Mouse (Mus musculus) naive thymus-derived CD4-positive, alpha-beta T cell, adult 5 months (primary cell): ENCODE results near the gene Ccnj. TPM values are rescaled to one million over a fixed set of nuclear protein-coding genes. Genes with fewer than 3 reads are reported as not detected.

Experiments
- polyA plus RNA-seq: library from polyadenylated mRNA; unstranded; fragments of 100-300 nt; shearing (Covaris generic); gene quantifications from one replicate; pipeline ENCODE4 v1.2.1, GENCODE M21; 2017

Ccnj gene
- 2.2 TPM for polyA plus RNA-seq

GRCm38 (mm10) chr19:40830703-40831415 is at the start of gene Ccnj:
TSS of gene Ccnj (plus strand) at chr19:40831279.

GRCm38 (mm10) chr19:40894519-40895392 is 63.7 kb downstream of the Ccnj start, which contains the start of gene Zfp518a:
TSS of gene Zfp518a (plus strand) at chr19:40894705.

Other genes starting within 250 kb of the Ccnj start
- gene Aldh18a1, start 242.8 kb upstream of the Ccnj start, polyA plus RNA-seq = 41.6 TPM
- gene Tctn3, start 219.0 kb upstream of the Ccnj start, polyA plus RNA-seq = 5.8 TPM
- gene Entpd1, start 218.9 kb upstream of the Ccnj start, polyA plus RNA-seq = 1.1 TPM
- gene Cc2d2b, start 82.5 kb upstream of the Ccnj start, polyA plus RNA-seq = not detected
- 10.5 TPM for gene Zfp518a, start 63.4 kb downstream of the Ccnj start, polyA plus RNA-seq
- not detected for gene Blnk, start 163.3 kb downstream of the Ccnj start, polyA plus RNA-seq
- 10.3 TPM for gene Dntt, start 198.0 kb downstream of the Ccnj start, polyA plus RNA-seq
- not detected for gene Opalin, start 245.8 kb downstream of the Ccnj start, polyA plus RNA-seq